Mouse (Mus musculus) adrenal gland, adult 2 months (tissue): Measurements from ENCODE around the gene Arfgap3. TPM values are rescaled to one million over a fixed set of nuclear protein-coding genes. Genes with fewer than 3 reads are reported as not detected.
"Not testable (repeated sequence)": the region's sequence is repeated elsewhere in the genome, so short reads cannot be mapped to it uniquely, and the experiment has no call there.

Experiments
- DNase-seq: peaks from one replicate; pipeline ENCODE4 v3.0.0; 2021
- polyA plus RNA-seq: library from polyadenylated mRNA; depleted of rRNA; stranded (reverse); fragments of >200 nt; gene quantifications from 2 replicates; pipeline ENCODE4 v1.2.3, GENCODE M21; 2012
- total RNA-seq, 2 experiments: library from RNA; stranded (reverse); gene quantifications; 2 replicates each; pipeline ENCODE4 v1.2.3; 2021

Arfgap3 gene
- total and polyA plus RNA-seq, 3 experiments = 14.7 to 32.4 (median 23.6) TPM

DNA sequence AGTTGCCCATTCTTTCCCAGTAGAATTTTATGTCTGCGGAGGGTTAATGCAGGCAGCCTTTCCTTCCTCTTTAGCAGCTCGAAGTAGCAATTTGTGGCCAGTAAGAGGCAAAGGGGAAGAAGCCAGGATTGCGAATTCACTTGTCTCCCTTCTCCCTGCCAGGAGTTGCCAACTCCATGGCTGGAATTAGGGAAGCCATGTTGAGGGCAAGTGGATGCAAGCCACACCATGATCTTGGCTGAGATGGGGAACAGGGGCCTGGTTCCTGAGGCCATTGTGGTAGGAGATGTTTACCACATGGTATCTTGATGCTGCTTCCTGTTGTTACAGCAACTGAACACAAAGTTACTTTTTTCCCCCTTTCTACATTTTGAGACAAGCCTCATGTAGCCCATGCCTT lies 55.1 kb downstream of the Arfgap3 start:
- no peak for DNase-seq

DNA sequence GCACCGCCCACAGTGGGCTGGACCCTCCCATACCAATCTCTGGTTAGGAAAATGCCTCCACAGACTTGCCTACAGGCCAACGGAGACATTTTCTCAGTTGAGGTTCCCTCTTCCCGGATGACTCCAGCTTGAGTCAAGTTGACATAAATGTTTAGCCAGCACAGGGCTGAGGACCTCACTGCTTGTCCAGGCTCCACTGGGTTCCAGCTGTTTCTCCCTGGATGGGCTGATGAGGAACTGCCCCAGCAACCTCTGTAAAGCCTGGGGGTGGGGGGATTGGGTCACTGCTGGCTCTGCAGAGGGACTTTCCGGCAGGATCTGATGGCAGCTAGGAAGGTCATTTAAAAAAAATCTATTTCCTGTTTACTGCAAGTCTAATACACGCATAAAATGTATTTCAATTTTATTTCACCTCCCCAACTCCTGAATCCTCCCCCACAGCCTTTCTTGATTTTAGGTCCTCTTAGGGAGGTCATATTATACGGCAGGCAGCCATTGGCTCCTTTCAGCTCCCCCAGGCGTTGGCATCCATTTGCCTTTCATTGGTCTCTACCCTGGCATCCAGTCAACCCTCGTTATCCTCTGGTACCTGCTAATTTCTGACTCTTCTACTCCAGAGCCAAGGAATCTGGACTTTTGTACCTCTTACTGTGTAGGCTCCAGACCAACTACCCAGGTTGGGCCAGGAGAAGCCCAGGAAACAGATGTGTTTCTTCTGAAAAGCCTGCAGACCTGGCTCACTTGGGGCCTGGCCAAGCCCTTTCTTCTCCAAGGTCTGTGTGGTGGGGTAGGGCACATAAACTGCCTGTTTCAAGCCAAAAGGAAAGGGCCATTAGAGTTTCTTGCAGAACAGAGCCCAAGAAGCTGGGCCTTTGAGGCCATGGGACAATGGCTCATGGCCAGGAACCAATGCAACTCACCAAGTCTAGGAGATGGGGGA lies 56.1 kb downstream of the Arfgap3 start:
- peak; percentile 66 for DNase-seq

DNA sequence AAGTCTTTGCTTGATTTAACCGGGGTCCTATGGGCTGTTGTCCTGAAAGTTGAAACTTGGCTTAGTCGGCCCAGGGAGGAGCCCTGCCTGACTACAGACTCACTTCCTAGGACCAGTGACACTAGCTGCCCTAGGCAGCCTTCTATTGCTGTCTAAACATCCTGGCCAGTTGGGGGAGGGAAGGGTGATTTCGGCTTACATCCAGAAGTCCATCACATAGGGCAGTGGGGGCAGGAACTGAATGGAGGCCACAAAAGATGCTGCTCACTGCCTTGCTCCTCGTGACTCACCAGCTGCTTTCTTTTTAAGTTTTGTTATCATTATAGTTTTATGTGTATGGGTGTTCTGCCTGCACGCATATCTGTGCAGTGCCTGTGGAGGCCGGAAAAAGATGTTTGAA lies 56.9 kb downstream of the Arfgap3 start:
- DNase-seq = peak; percentile 68

DNA sequence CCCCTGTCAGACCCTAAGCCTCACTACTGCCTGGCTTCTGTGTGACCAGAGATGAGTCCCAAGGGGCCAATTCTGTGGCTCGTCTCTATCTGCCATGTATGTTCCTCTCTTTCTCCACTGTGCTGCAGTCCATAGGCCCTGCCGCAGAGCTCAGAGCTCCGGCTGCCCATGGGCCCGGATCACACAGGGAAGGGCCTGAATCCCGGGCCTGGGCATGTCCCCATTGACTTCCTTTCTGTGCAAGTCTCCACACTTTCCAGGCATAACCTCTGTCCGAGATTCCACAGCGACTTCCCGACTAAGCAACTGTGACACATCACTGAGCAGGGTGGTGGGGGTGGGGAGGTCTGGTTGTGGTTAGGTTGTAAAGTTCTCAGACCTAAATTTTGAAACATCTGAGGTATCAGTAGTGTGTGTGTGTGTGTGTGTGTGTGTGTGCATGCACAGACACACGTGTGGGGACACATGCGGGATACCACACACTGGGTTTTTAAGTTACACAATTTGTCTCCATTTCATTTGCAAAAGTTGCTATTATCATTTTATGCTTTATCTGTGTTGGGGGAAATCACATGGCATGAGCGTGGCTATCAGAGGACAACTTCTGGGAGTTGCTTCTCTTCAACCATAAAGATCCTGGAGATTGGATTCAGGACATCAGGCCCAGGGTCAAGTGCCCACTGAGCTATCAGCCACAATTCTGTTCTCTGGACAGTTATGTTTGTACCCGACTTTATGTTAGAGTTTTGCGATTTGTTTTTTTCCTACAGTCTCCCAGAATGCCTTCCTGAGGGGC lies 57.6 kb downstream of the Arfgap3 start:
- DNase-seq = no peak

DNA sequence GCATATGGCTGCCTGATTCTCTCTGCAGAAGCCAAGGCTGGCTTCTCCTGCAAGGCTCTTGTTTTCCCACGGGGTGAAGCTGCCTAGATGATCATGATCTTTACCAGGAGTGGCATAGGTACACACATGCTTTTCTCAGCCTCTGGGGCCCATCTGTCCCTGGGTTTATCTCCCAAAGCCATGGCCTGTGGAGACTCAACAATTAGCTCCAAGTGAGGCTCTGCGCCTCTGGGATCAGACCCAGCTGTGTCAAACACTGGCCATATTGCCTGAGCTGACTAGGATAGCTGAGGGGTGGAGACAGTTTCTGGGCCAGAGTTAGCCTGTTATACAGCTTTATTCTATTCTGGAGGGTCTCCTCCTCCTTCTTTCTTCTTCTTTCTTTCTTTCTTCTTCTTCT lies 59.1 kb downstream of the Arfgap3 start:
- no peak for DNase-seq

DNA sequence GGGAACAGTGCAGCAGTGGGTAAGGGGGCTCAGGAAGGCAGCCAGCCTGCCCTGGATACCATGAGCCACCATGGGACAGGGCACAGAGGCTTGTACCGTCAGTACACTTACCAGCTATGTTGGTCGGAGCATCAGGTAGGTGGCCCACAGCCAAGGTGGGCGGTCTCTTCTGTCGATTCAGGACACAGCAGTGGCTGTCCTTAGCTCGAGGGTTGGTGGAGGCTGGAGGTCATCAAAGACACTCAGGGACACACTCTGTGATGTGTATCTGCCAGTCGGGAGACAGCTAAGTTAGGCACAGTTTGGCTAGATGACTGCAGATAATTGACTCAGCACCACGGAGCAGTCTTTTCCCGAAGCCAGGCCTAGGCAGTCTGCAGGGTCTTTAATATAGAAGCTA lies 65.2 kb downstream of the Arfgap3 start:
- peak; percentile 31 for DNase-seq

DNA sequence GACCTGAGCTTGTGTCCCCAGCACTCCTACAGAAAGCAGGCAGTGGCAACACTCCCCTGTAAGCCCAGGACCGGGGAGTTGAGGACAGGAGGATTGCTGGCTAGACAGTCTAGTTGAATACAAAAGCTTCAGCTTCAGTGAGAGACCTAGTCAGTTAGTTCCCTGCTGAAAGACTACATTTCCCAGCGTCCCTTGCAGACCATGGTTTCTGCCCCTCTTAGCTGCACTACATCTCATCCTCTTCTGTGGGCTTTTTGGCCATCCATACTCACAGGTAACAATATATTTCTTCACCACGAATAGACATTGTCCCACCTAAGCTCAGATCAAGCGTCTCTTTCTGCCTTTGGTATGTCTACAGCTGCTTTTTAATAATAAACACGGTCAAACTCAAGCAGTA lies 67.7 kb downstream of the Arfgap3 start:
- DNase-seq = no peak

DNA sequence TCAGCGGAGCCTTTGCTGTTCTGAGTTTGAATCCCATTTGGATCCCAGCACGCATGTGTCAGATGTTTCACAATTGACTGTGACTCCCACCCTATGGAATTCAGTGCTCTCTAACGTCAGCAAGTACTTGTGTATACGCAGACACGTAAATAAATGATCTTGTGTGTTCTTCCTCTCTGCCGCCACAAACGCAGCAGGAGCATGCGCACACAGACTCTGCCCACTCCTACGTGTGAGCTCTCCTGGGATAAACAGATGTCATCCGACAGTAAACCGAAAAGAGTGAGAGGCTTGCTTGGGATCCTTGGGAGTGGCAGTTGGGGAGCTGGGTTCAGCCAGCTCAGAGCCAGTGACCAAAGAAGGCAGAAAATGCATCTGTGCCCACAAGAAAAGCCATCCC lies 68.7 kb downstream of the Arfgap3 start:
- DNase-seq = no peak

DNA sequence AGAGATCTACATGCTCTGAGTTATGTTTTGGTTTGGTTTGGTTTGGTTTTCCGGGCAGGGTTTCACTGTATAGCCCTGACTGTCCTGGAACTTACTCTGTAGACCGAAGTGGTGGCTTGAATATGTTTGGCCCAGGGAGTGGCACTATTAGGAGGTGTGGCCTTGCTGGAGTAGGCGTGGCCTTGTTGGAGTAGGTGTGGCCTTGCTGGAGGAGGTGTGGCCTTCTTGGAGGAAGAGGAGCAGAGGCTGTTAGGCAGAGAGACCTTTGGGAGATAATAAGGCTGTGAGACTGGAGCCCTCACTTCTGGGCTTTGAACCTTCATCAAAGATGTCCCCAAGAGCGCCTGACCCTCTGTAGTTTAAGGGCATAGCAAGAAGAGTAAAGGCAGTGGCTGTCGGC lies 71.5 kb downstream of the Arfgap3 start:
- no peak for DNase-seq

DNA sequence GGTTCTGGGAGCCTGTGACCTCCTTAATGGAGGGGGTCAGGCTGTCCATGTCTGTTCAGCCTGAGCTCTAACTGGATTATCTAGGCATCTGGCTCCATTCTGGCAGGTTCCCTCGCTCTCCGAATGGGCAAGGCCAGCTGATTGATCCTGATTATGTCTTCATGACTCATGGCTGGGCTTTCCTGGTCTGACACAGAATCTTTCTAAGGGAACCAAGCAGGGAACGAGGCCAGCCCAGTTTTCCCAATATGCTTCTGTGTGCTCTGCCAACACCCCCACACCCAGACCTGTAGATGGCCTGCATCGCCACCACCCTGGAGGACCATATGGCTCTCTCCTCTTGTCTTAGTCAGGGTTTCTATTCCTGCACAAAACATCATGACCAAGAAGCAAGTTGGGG lies 72.6 kb downstream of the Arfgap3 start:
- peak; percentile 80 for DNase-seq

DNA sequence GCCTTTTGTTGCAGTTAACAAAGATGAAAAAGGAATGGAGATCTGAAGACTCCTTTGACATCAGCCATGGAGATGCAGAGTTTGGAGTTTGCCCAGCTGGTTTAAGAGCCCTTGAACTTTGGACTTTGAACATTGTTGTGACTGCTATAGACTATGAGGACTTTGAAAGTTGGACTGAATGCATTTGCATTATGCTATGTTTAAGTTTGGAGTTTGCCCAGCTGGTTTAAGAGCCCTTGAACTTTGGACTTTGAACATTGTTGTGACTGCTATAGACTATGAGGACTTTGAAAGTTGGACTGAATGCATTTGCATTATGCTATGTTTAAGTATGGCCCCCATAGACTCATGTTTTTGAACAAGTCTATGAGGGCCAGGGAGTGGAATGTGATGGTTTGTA lies 75.8 kb downstream of the Arfgap3 start:
- not testable (repeated sequence) for DNase-seq

DNA sequence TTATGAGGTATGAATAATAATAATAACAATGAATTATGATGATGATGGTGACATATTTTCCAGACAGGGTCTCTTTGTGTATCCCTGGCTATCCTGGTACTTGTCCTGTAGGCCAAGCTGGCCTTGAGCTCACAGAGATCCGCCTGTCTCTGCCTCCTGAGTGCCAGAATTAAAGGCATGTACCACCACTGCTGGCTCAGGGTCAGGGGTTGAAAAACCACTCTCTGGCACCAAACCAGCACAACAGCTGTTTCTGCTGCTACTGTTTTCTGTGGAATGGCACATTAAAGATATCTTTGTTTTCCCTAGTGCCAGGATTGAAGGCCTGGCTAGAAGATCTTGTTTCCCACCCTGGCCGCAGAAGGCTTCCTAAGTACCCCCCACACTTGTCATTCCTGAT lies 77.0 kb downstream of the Arfgap3 start:
- DNase-seq = no peak

DNA sequence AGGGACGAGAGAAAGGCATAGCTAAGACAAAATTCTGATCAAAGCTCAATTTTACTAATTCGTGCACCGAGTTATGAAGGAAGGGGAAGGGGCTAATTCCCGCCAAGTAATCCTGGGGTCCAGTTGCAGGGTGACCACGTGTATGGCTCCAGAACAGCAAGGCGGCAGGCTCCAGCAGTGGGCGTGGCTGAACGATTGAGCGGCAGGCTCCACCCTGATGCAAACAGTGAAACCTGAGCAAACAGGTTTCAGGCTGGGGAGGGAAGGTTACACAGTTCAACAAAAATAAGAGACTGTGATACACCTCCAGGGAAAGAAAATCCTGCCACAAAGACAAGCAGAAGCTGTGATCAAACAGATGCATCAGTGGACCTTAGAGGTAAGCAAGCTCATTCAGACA lies 78.8 kb downstream of the Arfgap3 start:
- not testable (repeated sequence) for DNase-seq

DNA sequence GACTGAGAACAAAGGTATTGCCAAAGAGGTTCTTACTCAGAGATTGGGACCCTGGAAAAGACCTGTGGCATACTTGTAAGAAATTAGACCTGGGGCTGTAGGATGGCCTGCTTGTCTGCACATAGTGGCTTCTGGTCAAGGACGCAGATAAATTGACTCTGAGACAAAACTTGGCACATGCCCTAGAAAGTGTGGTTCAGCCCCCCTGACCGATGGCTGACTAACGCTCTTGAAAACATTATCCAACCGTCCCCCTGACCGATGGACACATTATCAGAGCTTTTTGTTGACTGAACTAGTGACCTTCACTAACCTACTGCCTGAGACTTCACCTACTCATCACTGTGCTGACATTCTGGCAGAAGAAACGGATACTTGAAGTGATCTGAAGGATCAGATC lies 80.1 kb downstream of the Arfgap3 start:
- DNase-seq = peak; percentile 78

DNA sequence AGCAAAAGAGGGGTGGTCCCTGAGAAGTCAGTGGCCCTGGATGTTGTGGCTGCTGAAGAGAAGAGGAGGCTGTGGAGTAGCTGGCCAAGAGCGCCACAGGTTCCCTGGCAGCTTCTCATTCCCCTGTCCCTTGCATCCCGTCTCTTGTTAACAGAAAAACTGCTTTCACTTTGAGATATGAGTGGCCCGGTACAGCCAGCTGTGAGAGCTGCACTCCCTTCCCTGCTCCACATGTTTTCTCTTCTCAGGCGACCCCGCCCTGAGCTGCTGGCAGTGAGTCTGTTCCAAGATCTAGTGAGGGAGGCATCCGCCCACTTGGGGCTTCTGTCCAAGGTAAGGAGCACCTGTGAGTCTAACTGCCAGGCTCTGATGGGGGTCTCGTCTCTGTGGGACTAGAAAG lies 81.6 kb downstream of the Arfgap3 start:
- peak; percentile 30 for DNase-seq

DNA sequence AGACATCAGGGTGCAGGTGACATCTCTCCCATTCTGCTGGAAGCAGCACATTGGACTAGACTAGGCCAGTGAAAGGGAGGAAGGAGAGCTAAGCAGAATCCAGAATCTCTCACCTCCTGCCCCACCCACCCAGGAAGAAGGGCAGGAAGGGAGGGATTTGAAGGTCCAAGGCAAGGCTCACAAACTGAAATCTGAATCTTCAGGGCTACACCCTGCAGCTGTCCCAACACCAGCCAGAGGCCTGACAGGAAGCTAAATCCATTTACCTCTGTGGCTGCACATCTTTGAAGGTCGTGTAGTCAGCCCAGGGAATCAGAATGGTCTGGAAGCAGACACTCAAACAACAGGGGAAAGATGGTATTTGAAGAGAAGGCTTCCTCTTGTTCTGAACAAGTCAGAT lies 84.8 kb downstream of the Arfgap3 start:
- no peak for DNase-seq

DNA sequence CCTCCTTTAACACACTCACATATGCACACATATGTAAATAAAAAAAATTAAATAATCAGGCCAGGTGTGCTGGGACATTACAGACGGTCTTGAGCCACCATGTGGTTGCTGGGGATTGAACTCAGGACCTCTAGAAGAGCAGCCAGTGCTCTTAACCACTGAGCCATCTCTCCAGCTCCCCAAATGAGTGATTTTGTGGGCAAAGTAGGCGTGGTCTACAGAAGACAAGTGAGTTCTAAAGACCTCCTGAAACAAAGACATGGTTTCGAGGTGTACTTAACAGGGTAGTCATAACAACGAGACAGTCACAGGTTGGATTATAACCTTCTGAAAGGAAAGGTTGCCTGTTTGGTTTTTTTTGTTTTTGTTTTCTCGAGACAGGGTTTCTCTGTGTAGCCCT lies 86.6 kb downstream of the Arfgap3 start:
- no peak for DNase-seq

DNA sequence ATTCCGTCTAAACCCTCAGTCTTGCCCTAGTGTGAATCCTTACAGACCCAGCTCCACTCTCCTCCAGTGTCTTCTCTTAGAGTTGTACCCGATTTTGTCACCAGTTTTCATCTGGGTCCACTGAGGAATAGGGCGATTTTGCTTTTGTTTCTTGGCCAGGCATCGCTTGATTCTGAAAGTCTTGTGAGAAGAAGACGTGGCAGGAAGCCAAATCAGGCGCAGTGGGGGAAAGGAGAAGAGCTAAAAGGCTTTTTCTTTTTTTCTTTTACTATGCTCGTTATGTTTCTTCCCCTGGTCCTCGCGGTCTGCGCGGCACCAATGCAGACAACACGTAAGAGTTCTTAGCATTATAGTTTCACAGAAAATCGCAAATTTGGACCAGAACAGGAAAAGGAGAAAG lies 92.1 kb downstream of the Arfgap3 start:
- no peak for DNase-seq

DNA sequence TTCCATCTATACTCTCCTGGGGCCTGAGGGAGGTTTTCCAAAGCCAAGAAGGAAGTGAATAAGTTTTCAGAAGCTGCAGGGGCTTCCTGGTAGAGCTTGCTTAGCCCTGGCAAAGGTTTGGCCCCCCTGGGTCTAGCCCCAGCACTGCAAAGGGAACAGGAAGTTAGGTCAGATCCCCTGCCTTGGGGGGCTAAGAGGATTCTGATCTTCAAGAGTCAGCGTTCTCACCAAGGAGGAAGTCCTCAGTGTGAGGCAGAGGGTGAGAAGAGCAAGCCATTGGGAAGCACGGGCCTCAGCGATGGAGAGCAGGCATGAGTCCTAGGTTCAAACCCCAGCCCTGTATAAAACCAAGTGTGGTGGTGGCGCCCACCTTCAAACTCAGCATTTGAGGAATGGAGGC lies 93.6 kb downstream of the Arfgap3 start:
- DNase-seq = no peak

DNA sequence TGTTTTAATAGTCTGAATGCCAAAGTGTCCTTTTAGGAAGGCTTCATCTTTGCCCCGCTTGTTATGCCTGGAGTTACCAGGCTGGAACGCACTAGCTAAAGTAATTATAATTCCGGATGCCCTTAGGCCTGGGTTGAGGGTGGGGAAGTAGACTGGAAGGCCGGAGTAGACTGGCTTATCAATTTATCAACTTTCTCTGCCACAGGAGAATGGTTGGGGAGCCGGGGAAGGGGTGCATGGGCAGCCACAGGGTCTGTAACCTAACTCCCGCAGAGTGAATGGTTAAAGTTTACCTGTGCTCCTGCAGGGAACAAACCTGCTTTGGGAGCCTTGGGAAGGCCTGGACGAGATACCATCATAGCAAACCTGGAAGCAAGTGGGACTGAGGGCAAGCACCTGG lies 94.1 kb downstream of the Arfgap3 start:
- no peak for DNase-seq

DNA sequence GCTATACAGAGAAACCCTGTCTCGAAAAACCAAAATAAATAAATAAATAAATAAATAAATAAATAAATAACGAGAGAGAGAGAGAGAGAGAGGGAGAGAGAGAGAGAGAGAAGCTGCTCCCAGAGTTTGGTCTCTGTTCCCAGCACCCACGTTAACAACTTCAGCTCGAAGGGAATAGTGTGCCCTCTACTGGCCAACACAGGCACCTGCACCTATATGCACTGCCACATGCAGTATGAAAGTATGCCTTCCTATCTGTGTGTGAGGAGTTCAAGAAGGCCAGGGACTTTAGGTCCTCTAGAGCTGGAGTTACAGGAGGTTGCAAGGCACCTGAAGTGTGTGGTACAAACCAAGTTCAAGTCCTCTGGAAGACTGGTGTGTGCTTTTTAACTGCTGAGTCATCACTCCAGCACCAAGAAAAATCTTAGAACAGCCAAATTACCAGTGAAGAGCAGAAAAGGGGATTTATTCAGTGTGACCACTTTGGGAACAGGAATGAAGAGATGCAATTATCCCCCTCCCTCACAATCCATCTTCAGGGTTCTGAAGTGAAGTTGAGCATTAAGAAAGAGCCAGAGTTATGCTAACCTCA lies 94.8 kb downstream of the Arfgap3 start:
- no peak for DNase-seq

DNA sequence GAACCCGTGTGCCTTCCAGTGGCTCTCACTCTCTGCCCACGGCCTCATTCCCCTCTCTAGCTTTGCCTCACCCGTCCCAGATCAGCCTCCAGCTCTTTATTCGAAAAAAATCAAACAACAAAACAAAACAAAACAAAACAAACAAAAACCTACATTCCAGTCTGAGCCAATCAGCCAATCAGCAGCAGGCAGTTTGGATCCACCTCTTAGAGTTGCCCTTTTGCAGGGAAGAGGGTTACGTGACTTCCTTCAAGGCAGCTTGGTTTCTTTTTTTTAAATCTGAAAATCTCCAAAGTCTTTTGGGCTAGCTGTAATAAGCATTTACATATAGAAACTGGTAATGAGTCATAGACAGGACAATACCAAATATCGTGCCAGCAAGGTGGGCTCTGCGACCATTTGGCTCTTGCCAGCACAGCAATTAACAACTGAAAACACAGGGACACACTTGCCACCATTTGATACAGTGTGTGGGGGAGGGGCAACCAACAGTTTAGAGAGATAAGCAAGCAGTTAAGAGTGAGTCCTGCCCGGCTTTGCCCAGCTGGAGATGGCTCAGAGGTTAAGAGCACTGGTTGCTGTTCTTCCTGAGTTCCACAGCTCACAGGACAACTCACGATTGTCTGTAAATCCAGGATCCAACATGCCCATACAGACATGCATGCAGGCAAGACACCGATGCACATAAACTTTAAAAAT lies 95.5 kb downstream of the Arfgap3 start:
- DNase-seq = no peak
